Comparison of ENCODE assay signal across 10 mouse cellular contexts in the genomic region with DNA sequence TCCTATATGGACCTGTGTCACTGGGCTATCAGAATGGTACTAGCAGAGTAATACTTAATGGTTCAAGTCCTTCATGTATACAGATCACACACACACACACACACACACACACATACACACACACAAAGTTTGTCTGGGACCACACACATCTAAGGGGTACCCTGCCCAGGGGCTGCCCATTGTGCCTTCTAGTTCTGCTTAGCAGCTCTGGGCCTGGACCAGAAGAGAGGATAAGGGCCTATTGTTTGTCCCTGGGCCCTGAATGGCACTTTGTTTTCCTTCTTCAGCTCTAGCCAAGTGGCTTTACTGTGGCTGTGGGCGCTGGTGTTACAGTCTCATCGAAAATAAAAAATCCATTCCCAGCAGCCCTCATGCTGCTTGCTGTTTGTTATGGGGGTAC. TPM values are rescaled to one million over a fixed set of nuclear protein-coding genes. Genes with fewer than 3 reads are reported as not detected.
DNase-seq lines count a peak whose midpoint lies in the region; ATAC-seq and TF ChIP-seq lines count a peak whose summit lies in the region.
"Had no signal": no experiment of that assay in that cellular context is flagged by ENCODE, and none has a peak within 500 bp of the region (broad histone marks: within the 10 kb centered on the region; RNA-seq: fewer than 3 reads in every experiment).

No protein-coding gene starts in this region.

- H3K9me3 ChIP-seq in forebrain, postnatal 0 days (ENCODE audit: low read length) = no peaks in the 10 kb centered on the region
- H3K9me3 ChIP-seq in limb, embryonic 10.5 days (replicated peaks) = no peaks in the 10 kb centered on the region
- no peaks in the 10 kb centered on the region for H3K9me3 ChIP-seq in neural tube, embryonic 15.5 days (replicated peaks)

- H3K79me2 ChIP-seq in liver, adult 2 months (ENCODE audit: control insufficient read depth, insufficient read depth, low read length) = peaks cover 24% of the 10 kb centered on the region; the same call in 1 of the 2 replicates

- TF ChIP-seq CTCF in liver, adult 2 months (IDR thresholded peaks at IDR 0.05; ENCODE audit: low read depth, low read length) = no peak
- TF ChIP-seq CTCF in forebrain, postnatal 0 days (IDR thresholded peaks at IDR 0.05; ENCODE audit: low read depth) = no peak

- H3K4me1 ChIP-seq in liver, adult 2 months (ENCODE audit: control insufficient read depth, insufficient read depth, low read length) = peaks cover 43% of the 10 kb centered on the region
- H3K4me1 ChIP-seq in forebrain, postnatal 0 days (ENCODE audit: insufficient read depth) = no peaks in the 10 kb centered on the region
- H3K4me1 ChIP-seq in limb, embryonic 10.5 days = peaks cover 13% of the 10 kb centered on the region; the same call in 1 of the 2 replicates
- peaks cover 16% of the 10 kb centered on the region; the same call in 1 of the 2 replicates for H3K4me1 ChIP-seq in neural tube, embryonic 15.5 days

- ATAC-seq in forebrain, postnatal 0 days = peak; percentile 83
- ATAC-seq in neural tube, embryonic 15.5 days (ENCODE audit: low FRiP score) = peak; percentile 53; the same call in 1 of the 2 replicates

- no peak overlapping the region for H3K4me2 ChIP-seq in forebrain, postnatal 0 days (ENCODE audit: low read depth)
- no peak overlapping the region for H3K4me2 ChIP-seq in neural tube, embryonic 15.5 days

- H3K36me3 ChIP-seq in liver, adult 2 months (ENCODE audit: control insufficient read depth, insufficient read depth, low read length) = no peaks in the 10 kb centered on the region
- H3K36me3 ChIP-seq in forebrain, postnatal 0 days (ENCODE audit: insufficient read depth) = no peaks in the 10 kb centered on the region
- no peaks in the 10 kb centered on the region for H3K36me3 ChIP-seq in limb, embryonic 10.5 days
- no peaks in the 10 kb centered on the region for H3K36me3 ChIP-seq in neural tube, embryonic 15.5 days

- H3K4me3 ChIP-seq in liver, adult 2 months (ENCODE audit: insufficient read depth, low read depth, low read length) = no peak overlapping the region
- H3K4me3 ChIP-seq in forebrain, postnatal 0 days (ENCODE audit: low read depth, low read length) = no peak overlapping the region
- H3K4me3 ChIP-seq in limb, embryonic 10.5 days = no peak overlapping the region
- no peak overlapping the region for H3K4me3 ChIP-seq in neural tube, embryonic 15.5 days (replicated peaks)

- peak overlapping the region; percentile 88 for H3K27ac ChIP-seq in liver, adult 2 months (replicated peaks; ENCODE audit: insufficient read depth, low read depth, low read length)
- no peak overlapping the region for H3K27ac ChIP-seq in forebrain, postnatal 0 days (ENCODE audit: low read depth, low read length)
- H3K27ac ChIP-seq in limb, embryonic 10.5 days = peak overlapping the region; percentile 56; the same call in 1 of the 2 replicates
- H3K27ac ChIP-seq in neural tube, embryonic 15.5 days (replicated peaks) = peak overlapping the region; percentile 76

- 68% methylated on average over 2 of the region's 2 CpGs for WGBS in liver, adult 2 months
- 27% methylated on average over 2 of the region's 2 CpGs for WGBS in forebrain, postnatal 0 days
- WGBS in limb, embryonic 10.5 days = 84% methylated on average over 2 of the region's 2 CpGs
- 46% methylated on average over 2 of the region's 2 CpGs for WGBS in neural tube, embryonic 15.5 days

- no peak for DNase-seq in liver, adult 2 months (ENCODE audit: extremely low read depth, low read depth, low spot score)
- DNase-seq in liver = no peak
- peak; percentile 34 for DNase-seq in forebrain, postnatal 0 days
- no peak for DNase-seq in limb, embryonic 10.5 days (ENCODE audit: low spot score)
- no peak for DNase-seq in kidney, postnatal 25 days
- no peak for DNase-seq in heart, postnatal 10 days
- DNase-seq: kidney, adult 8-10 months; lung, adult 2 months had no signal

- no peak for TF ChIP-seq POLR2A in liver, adult 2 months (IDR thresholded peaks at IDR 0.05; ENCODE audit: extremely low read depth, insufficient read depth, low read length)

- no peaks in the 10 kb centered on the region for H3K27me3 ChIP-seq in liver, adult 2 months (ENCODE audit: control insufficient read depth, insufficient read depth, low read length)
- no peaks in the 10 kb centered on the region for H3K27me3 ChIP-seq in forebrain, postnatal 0 days (ENCODE audit: insufficient read depth, low read length)
- H3K27me3 ChIP-seq in limb, embryonic 10.5 days (ENCODE audit: low read depth, poor library complexity, severe bottlenecking) = no peaks in the 10 kb centered on the region
- no peaks in the 10 kb centered on the region for H3K27me3 ChIP-seq in neural tube, embryonic 15.5 days (replicated peaks)

- no peak overlapping the region for H3K9ac ChIP-seq in liver, adult 2 months (ENCODE audit: low read depth, low read length)
- no peak overlapping the region for H3K9ac ChIP-seq in forebrain, postnatal 0 days
- no peak overlapping the region for H3K9ac ChIP-seq in neural tube, embryonic 15.5 days (replicated peaks)

- intact Hi-C loops in heart, postnatal 10 days (cut with DNase I) = no loop called here

RNA-seq across cellular contexts. Expression of a gene that starts 49.3 kb away (rescaled TPM):
- total RNA-seq in liver, adult 2 months (2014; rRNA removed) = 266 and 269 TPM in 2 replicates
- 237 and 274 TPM in 2 replicates for polyA plus RNA-seq in liver, adult 2 months (2012; rRNA removed)
- 35.9 and 40.7 TPM in 2 replicates for total RNA-seq in forebrain, postnatal 0 days (2014; rRNA removed)
- polyA plus RNA-seq in forebrain, postnatal 0 days (2015; fragmentation: Nextera tagmentation; extraction: Ambion mirVana) = 28.9 and 34.5 TPM in 2 replicates
- polyA plus RNA-seq in limb, embryonic 10.5 days (2016; fragmentation: Nextera tagmentation; extraction: Ambion mirVana) = 15.8 and 18.8 TPM in 2 replicates
- 29.5 and 31.5 TPM in 2 replicates for polyA plus RNA-seq in neural tube, embryonic 15.5 days (2015; fragmentation: Nextera tagmentation; extraction: Ambion mirVana)
- total RNA-seq in heart, postnatal 10 days (2021) = 10 to 100 TPM in 1 of 2 experiments, 1 to 10 TPM in 1; 7.1 to 22.9 TPM

RNA-seq across cellular contexts. Expression of a gene that starts 55.9 kb away (rescaled TPM):
- total RNA-seq in liver, adult 2 months (2014; rRNA removed) = 0.13 and 0.18 TPM in 2 replicates
- 0.27 and 0.35 TPM in 2 replicates for polyA plus RNA-seq in liver, adult 2 months (2012; rRNA removed)
- 112 and 127 TPM in 2 replicates for total RNA-seq in forebrain, postnatal 0 days (2014; rRNA removed)
- polyA plus RNA-seq in forebrain, postnatal 0 days (2015; fragmentation: Nextera tagmentation; extraction: Ambion mirVana) = 17.1 and 17.2 TPM in 2 replicates
- 7.8 and 8.0 TPM in 2 replicates for polyA plus RNA-seq in limb, embryonic 10.5 days (2016; fragmentation: Nextera tagmentation; extraction: Ambion mirVana)
- 10.5 and 12.5 TPM in 2 replicates for polyA plus RNA-seq in neural tube, embryonic 15.5 days (2015; fragmentation: Nextera tagmentation; extraction: Ambion mirVana)
- 10 to 100 TPM; 12.6 to 16.0 TPM for total RNA-seq in heart, postnatal 10 days (2021)
- total RNA-seq: neutrophil, adult 5-6 weeks had no signal
